Mouse (Mus musculus) liver, adult 2 months (tissue): ENCODE measurements around the gene St8sia6. TPM values are rescaled to one million over a fixed set of nuclear protein-coding genes. Genes with fewer than 3 reads are reported as not detected.
A peak's percentile ranks its signal among the peaks of the same experiment; 100 is the strongest.
"Not testable (repeated sequence)": the region's sequence is repeated elsewhere in the genome, so short reads cannot be mapped to it uniquely, and the experiment has no call there.

Source experiments
- DNase-seq: peaks from one replicate; pipeline ENCODE4 v3.0.0-alpha.2; 2011; ENCODE audit warnings: low read depth, low spot score; ENCODE audit errors: extremely low read depth
- H3K27ac ChIP-seq: fragments of 200-500 bp; replicated peaks from 2 replicates; pipeline ENCODE4 v1.5.1; 2012; ENCODE audit warnings: low read depth, mild to moderate bottlenecking, control low read depth, inconsistent platforms, low read length; ENCODE audit not compliant: insufficient read depth
- H3K27me3 ChIP-seq: fragments of 200-500 bp; 2 replicates; pipeline ENCODE4 v1.6.1; 2012; ENCODE audit warnings: mild to moderate bottlenecking, moderate library complexity, low read length, inconsistent platforms; ENCODE audit not compliant: control insufficient read depth, insufficient read depth
- H3K36me3 ChIP-seq: fragments of 200-500 bp; 2 replicates; pipeline ENCODE4 v1.6.1; 2012; ENCODE audit warnings: low read length, inconsistent platforms; ENCODE audit not compliant: control insufficient read depth, insufficient read depth
- H3K4me1 ChIP-seq: fragments of 200-500 bp; 2 replicates; pipeline ENCODE4 v1.6.1; 2011; ENCODE audit warnings: low read length; ENCODE audit not compliant: control insufficient read depth, insufficient read depth
- H3K4me3 ChIP-seq: fragments of 200-500 bp; 2 replicates; pipeline ENCODE4 v1.5.1; 2011; ENCODE audit warnings: low read depth, mild to moderate bottlenecking, control low read depth, low read length, moderate library complexity; ENCODE audit not compliant: insufficient read depth
- H3K79me2 ChIP-seq: fragments of 200-500 bp; 2 replicates; pipeline ENCODE4 v1.6.1; 2012; ENCODE audit warnings: inconsistent platforms, mild to moderate bottlenecking, low read length, moderate library complexity; ENCODE audit not compliant: control insufficient read depth, insufficient read depth
- H3K9ac ChIP-seq: fragments of 200-500 bp; 2 replicates; pipeline ENCODE4 v1.6.1; 2012; ENCODE audit warnings: low read depth, mild to moderate bottlenecking, control low read depth, inconsistent platforms, low read length
- CTCF ChIP-seq: fragments of 200-500 bp; IDR thresholded peaks from 2 replicates; pipeline ENCODE4 v1.5.1; 2011; ENCODE audit warnings: low read depth, low read length, control low read depth
- POLR2A ChIP-seq: fragments of 200-500 bp; IDR thresholded peaks from 2 replicates; pipeline ENCODE4 v1.6.1; 2011; ENCODE audit warnings: low read length, control low read depth; ENCODE audit not compliant: insufficient read depth; ENCODE audit errors: extremely low read depth
- WGBS: fragments of 180-500 bp; shearing (Covaris S2); methylation state at CpG from one replicate; pipeline ENCODE4 v1.1.7; 2018; 5-methylcytosine and 5-hydroxymethylcytosine counted together
- polyA plus RNA-seq: library from polyadenylated mRNA; depleted of rRNA; stranded (reverse); fragments of >200 nt; gene quantifications from 2 replicates; pipeline ENCODE4 v1.2.3, GENCODE M21; 2012; rRNA removed
- total RNA-seq: library from RNA; depleted of rRNA; stranded (reverse); fragments of >200 nt; gene quantifications from 2 replicates; pipeline ENCODE4 v1.2.3, GENCODE M21; 2014; rRNA removed

The St8sia6 gene
- total and polyA plus RNA-seq, 2 experiments = 0.09 TPM; not detected in 1

GRCm38 (mm10) chr2:13672946-13673345 is 120.9 kb downstream of the St8sia6 start:
- no peak for TF ChIP-seq POLR2A
- TF ChIP-seq CTCF = peak; percentile 58
- no peaks in the 10 kb centered on the region for H3K4me1 ChIP-seq
- WGBS = 73% methylated on average over 3 of the region's 3 CpGs

GRCm38 (mm10) chr2:13672426-13672825 is 121.4 kb downstream of the St8sia6 start:
- H3K9ac ChIP-seq = no peak overlapping the region
- H3K4me3 ChIP-seq = no peak overlapping the region
- no peaks in the 10 kb centered on the region for H3K79me2 ChIP-seq
- TF ChIP-seq POLR2A (no peak), CTCF (no peak)
- no peak for DNase-seq
- H3K36me3 ChIP-seq = no peaks in the 10 kb centered on the region
- H3K27ac ChIP-seq = no peak overlapping the region
- 76% methylated on average over 12 of the region's 12 CpGs for WGBS
- no peaks in the 10 kb centered on the region for H3K4me1 ChIP-seq
- no peaks in the 10 kb centered on the region for H3K27me3 ChIP-seq

More at GRCm38 (mm10) chr2:13672946-13673345, 120.9 kb downstream of the St8sia6 start:
- no peak for DNase-seq
- Histone ChIP-seq H3K36me3 (no peaks in the 10 kb centered on the region), H3K27ac (no peak overlapping the region), H3K4me3 (no peak overlapping the region), H3K9ac (no peak overlapping the region), H3K79me2 (no peaks in the 10 kb centered on the region), H3K27me3 (no peaks in the 10 kb centered on the region)

GRCm38 (mm10) chr2:13634866-13635265 is 159.0 kb downstream of the St8sia6 start:
- DNase-seq = no peak
- H3K27ac ChIP-seq = no peak overlapping the region
- no peaks in the 10 kb centered on the region for H3K79me2 ChIP-seq
- TF ChIP-seq CTCF (no peak), POLR2A (no peak)
- H3K9ac ChIP-seq = no peak overlapping the region
- H3K27me3 ChIP-seq = no peaks in the 10 kb centered on the region
- WGBS = 57% methylated on average over 1 of the region's 1 CpGs
- no peak overlapping the region for H3K4me3 ChIP-seq
- H3K36me3 ChIP-seq = no peaks in the 10 kb centered on the region
- no peaks in the 10 kb centered on the region for H3K4me1 ChIP-seq

GRCm38 (mm10) chr2:13630136-13630832 is 163.6 kb downstream of the St8sia6 start:
- 74% methylated on average over 7 of the region's 7 CpGs for WGBS

GRCm38 (mm10) chr2:13603636-13604035 is 190.2 kb downstream of the St8sia6 start:
- not testable (repeated sequence) for DNase-seq, H3K79me2 ChIP-seq, H3K36me3 ChIP-seq, H3K4me3 ChIP-seq, H3K27ac ChIP-seq, H3K27me3 ChIP-seq, H3K9ac ChIP-seq, H3K4me1 ChIP-seq
- WGBS = 71% methylated on average over 5 of the region's 5 CpGs

More at GRCm38 (mm10) chr2:13630136-13630832, 163.6 kb downstream of the St8sia6 start:
- no peak overlapping the region for H3K9ac ChIP-seq
- TF ChIP-seq CTCF (no peak), POLR2A (no peak)
- H3K27ac ChIP-seq = no peak overlapping the region
- no peaks in the 10 kb centered on the region for H3K4me1 ChIP-seq
- no peak overlapping the region for H3K4me3 ChIP-seq
- no peak for DNase-seq
- no peaks in the 10 kb centered on the region for H3K36me3 ChIP-seq
- H3K79me2 ChIP-seq = no peaks in the 10 kb centered on the region
- no peaks in the 10 kb centered on the region for H3K27me3 ChIP-seq

- no peak for DNase-seq
These were observed 190.8 kb downstream of the St8sia6 start for GRCm38 (mm10) chr2:13603093-13603492.

More at GRCm38 (mm10) chr2:13603093-13603492, 190.8 kb downstream of the St8sia6 start:
- H3K79me2 ChIP-seq = no peaks in the 10 kb centered on the region
- TF ChIP-seq POLR2A (no peak), CTCF (no peak)
- no peaks in the 10 kb centered on the region for H3K36me3 ChIP-seq
- H3K27ac ChIP-seq = no peak overlapping the region
- H3K4me3 ChIP-seq = no peak overlapping the region
- no peak overlapping the region for H3K9ac ChIP-seq
- no peaks in the 10 kb centered on the region for H3K4me1 ChIP-seq
- no peaks in the 10 kb centered on the region for H3K27me3 ChIP-seq

Other genes starting within 250 kb of the St8sia6 start
- 2.7 and 3.9 TPM in 2 replicates for gene Trdmt1, start 249.4 kb downstream of the St8sia6 start, total RNA-seq
- gene Trdmt1, start 249.4 kb downstream of the St8sia6 start, polyA plus RNA-seq = 0.68 and 0.83 TPM in 2 replicates
- 18.4 and 23.3 TPM in 2 replicates for gene Vim, start 220.1 kb downstream of the St8sia6 start, total RNA-seq
- gene Vim, start 220.1 kb downstream of the St8sia6 start, polyA plus RNA-seq = 25.4 and 34.6 TPM in 2 replicates